Mouse (Mus musculus) lung, adult 18-20 months (tissue): Measurements from ENCODE around the gene Blnk.

Experiments
- DNase-seq, 2 experiments: peaks; one replicate each; pipeline ENCODE4 v3.0.0; 2022; ENCODE audit warnings: mixed read lengths in 2 of 2

Blnk gene

DNA sequence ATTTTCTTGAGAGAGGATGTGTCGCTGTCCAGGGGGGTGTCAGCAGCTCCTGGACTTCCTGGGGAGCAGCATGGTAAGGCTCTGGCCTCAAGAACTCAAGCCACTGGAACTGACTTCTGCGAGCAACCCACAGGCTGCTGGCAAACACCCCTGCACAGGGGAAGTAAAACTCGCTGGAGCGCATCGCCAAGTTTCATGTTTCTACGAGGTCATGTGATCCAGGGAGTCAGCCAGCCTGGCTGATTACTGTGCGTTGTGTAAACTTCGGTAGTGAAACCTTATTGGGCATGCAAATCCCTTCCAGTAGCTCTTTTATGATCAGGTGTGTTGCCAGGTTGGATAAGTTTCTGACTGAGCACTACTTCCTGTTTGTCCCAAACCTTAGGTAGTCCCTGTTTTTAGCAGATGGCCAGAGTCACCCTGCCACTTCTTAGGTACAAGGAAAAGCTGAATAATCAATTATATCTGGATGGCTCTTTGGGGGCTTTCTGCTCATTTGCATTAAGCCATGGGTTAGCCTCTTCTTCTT, at the start of gene Blnk:
Gene Blnk, minus strand, starts transcription at position 479 of the 529 bp plus-strand sequence.
- peak; percentile 81 to 82 for DNase-seq

DNA sequence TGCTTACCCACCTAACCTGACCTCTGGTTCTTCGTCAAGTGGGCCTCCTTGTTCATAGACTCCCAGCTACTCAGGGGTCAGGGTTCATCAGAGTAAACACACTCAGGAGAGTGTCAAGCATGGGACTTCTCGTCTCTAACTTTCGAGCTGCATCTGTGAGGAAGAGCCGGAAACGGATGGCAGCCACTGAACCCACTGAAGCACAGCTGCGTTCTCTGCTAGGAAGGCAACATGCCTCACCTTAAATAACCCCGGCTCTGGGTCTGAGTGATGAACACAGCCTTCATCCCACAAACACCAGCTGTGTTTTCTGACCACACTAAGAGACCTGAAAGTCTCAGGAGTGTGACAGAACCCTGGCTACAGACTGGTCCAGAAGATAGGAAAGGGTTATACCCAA, 44.8 kb upstream of the Blnk start:
- DNase-seq = no peak

DNA sequence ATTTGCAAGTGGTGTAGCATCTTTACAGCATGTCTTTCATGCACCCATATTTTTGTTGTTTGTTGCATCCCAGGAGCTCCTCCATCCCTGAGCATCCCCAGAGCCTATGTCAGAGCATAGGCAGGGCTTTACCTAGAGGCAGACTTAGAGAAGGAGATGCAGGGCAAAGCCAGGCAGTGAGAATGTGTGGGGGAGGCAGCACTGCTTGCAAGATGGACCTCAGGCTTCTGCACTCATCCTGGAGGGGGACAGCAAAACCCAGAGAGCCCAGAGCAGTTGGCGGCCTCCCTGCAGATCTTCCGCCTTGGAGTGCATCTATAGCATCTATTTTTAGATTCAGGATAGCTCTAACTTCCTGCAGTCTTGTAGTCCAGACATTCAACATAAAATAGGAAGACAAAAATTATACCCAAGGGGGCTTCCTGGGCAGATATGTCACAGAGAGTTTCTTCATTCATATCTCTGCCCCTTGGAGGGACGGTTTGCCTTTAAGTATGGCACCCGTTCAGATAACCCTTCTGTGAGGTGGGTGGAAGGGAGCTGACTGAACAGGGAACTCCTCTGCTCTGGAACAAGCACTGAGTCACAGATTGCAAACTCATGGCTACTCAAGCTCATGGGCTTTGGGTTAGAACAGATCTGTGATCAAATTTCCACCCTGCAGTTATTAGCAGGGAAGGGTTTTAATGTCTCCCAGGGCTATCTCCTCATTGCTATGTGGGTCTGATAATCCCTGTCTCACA, 41.6 kb upstream of the Blnk start:
- DNase-seq = no peak

DNA sequence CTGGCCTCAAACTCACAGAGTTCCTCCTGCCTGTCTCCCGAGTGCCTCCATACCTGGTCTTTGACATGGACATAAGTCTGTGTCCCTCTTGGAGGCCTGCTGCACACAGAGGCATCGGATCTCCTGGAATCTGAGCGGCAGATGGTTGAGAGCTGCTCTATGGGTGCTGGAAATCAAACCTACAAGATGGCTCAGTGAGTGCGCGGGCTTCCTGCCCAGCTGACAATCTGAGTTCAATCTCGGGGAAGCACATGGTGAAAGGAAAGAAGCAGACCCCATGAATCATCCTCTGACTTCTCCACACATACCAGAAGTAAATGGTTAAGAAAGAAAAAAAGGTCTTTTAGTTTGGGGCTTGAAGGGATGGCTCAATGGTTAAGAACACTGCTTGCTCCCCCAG, 37.5 kb upstream of the Blnk start:
- no peak for DNase-seq

DNA sequence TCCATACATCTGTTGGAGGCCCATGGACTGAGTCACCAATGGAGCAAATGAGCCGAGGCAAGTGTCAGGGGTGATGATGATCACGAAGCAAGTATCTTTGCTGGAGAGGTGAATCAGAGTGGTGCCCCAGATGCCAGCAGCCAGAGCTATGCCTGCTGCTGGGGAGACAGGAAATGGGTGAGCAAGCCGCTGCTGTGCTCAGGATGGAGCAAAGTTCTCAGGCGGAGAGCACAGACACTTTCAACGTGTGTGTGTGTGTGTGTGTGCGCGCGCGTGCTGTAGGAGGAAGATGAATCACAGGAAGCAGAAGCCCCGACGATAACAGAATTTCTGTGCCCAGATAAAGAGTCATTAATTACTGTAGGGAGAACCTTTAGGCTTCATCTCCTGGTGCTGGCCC, 36.7 kb upstream of the Blnk start:
- DNase-seq = no peak

DNA sequence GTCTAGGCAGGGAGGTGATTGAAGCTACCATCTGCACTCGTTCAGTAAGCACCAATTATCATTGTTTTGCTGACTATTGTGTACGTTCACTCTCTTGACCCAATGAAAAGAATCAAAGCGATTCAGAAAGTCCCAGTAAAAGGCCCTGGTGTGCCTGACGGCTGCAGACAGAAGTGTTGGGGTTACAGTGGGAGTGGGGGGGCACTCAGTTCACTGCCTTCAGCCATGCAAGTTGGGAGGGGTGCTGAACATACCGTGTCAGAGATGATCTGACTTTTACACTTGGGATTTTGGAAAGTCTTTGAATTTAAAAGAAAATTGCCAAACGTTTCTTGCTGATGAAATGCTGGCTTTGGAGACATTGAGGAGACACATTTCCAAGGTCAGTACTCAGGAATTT, 35.8 kb upstream of the Blnk start:
- no peak for DNase-seq

DNA sequence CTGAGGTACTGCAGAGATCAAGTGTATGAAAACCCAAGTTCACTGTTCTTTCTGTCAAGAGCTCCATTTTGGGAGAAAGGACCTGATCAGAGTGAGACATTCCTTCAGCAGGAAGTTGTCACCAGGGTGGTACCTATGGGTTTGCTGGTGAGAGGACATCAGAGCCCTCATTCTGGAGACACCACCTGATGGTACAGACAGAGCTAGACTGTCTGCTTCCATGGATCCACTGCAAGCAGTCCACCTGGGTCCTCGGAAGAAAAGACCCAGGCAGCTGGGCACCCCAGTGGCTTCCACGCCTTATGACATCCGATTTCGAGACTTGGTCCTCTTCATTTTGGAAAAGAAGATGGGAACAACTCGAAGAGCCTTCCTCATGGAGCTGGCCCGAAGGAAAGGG, 34.9 kb upstream of the Blnk start, which contains the start of gene Dntt:
Gene Dntt, plus strand, starts transcription at position 57 of the 400 bp plus-strand sequence.
- DNase-seq = no peak

DNA sequence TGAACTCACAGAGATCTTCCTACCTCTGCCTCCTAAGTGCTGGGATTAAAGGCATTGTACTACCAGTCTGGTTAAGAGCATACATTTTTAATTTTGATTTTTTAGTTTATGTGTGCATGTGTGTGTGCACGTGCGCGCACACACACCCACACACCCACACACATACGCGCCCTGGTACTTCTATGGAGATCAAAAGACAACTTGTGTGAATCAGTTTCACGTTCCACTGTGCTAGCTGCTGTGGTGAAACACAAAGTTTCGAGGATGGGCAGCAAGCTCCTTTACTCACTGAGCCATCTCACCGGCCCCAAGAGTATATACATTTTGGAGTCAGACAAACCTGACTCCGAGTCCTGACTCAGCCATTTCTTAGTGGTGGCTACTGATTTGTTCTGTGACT, 33.3 kb upstream of the Blnk start:
- no peak for DNase-seq

DNA sequence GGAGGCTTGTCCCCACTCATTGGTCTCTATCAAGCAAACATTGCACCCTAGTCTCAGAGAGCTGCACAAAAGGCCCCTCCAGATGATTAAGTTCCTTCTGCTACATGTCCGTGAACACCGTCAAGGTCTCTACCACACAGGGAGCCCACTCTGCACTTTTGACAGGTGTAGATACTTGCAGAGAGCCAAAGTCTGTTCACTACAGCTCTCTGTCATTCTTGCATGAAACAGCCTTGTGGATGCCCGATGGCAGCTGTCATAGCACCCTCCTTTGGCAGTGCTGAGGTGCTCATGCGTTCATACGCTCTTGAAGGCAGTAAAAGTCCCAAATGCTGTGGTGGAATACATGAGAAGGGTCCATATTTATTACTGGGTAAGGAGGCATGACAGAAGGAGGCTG, 32.7 kb upstream of the Blnk start:
- no peak for DNase-seq

DNA sequence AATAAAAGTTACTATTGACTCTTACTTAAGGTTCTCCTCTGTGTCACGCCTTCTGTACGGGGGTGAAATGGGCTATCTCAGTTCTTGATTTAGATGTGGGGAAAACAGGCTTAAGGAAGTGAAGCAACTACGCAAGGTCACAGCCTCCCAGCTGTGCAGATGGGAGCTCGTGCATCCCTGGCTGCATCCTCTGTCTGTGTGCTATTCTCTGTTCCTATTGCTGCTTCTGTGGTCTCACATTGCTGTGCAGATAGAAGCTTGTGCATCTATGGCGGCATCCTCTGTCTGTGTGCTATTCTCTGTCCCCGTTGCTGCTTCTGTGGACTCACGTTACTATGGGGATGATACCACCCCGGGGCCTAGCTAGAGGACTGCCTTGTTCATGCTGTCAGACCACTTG, 32.2 kb upstream of the Blnk start:
- no peak for DNase-seq

DNA sequence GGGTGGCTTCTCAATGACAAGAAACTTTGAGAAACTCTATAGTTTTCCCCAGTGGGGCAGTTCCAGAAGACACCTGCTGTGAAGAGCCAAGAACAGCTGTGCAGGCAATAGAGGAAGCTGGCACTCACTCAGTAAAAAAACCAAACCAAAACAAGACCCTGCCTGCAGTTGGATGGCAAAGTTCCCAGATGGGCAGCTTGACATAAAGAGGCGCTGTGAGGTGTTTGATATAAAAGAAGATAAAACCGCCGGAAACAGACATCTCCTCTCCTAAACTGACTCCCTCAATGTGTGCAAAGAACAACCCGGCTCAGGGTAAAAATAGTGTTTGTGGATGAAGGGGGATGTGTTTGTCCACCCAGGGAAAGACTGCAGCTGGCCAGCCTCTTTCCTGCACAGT, 27.9 kb upstream of the Blnk start:
- DNase-seq = no peak

DNA sequence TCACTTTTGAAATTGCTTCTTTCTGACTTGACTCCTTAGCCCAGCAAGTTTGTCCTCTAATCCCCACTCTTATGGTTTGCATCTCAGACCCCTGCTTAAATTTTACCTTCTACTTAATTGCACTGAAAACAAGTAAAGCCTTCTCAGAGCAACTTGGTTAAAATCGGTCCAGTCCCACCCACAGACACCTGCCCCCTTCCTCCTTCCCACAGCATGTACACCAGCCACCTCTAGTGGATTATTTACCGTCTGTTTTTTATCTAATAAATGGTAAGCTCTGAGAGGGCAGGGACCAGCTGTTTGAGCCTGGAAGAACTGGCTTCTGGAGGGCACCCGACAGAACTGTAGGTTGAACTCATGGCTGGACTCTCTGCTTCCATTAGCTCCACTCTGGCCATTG, 26.2 kb upstream of the Blnk start:
- DNase-seq = no peak

DNA sequence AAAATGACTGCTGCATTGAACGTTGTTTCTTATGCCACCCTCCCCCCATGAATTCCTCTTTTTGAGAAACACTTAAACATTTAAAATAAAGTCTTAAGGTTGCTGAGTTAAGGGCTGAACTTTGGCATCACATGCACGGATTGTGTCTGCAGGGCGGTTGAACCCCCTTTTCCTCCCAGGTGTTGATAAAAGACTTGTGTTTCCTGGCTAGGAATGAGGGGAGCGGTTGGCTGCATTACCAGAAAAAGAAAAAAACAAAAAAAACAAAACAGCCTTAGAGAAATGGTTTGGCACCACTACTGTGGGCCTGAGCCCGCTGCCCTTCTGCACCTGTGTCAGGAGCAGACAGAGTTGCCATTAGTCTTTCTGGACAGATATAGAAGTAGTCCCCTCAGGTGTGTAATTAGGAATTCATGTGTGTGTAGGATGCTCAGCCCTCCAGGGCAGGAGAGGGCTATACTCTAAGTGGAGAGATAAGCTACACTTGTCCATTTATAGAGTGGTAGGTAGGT, 24.9 kb upstream of the Blnk start:
- DNase-seq = no peak

DNA sequence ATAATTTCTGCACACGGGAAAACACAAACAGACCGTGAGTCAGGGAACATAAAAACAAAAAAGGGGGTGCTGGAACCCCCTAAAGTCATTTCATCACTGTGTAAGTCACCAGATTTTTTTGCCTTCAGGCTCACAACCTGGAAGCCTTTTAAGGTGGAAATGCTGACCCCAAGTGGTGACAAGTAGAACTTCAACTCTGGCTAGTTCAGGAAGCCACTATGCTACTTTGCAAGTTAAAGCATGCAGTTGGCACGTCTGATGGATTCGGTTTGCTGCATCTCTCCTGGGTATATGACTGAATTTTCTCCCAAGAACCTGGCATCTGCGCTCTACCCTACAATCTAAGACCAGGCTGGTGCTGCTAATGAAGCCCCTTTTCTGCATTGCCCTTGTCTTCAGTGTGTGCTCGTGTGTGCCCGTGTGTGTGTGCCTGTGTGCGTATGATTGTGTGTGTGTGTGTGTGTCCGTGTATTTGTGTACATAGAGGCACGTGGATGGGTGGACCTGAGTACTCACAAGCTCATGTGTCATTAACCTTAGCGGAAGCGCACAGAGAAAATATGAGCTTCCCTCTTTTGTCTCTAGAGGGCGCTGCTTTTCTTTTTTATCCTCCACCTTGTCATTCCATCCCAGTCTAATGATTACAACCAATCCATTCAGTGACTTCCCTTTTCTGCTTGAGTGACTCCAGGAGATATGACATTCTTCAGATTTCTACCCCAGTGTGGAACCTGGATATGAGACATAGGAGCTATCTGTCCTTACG, 21.8 kb upstream of the Blnk start:
- DNase-seq = peak; percentile 45 to 48

DNA sequence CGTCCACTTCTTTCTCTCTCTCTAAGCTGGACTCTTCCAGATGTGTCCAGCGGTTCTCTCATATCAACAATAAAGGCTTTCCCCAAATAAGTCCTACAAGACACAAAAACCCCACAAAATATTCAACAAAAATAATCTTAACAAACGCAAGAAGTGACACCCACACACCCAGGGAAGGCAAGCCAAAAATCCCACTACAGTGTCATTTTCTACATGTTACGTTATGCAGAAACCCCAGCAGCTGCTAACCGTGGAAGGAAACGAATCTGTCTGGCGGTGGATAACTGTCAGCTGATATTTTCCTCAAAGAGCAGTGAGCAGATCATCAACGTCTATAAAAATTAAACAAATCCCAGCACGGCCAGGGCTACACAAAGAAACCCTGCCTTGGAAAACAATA, 19.7 kb upstream of the Blnk start:
- DNase-seq = no peak

DNA sequence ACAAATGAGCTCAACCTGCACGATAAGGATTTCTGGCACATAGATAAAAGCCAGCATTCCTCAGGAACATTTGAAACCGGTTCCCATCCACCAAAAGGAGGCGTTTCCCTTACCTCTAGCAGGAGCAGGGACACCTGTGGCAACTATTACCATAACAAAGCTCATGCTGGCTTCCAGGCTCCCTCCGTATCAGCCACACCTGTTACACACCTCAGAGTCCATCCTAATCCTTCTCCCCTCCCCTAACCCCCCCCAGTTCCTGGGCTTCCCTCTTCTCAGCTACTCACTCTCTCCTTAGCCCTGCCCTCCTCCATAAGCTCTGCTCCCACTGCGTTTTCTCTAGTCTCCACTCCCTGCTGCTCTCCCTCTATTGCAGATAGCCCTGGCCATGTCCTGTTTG, 19.3 kb upstream of the Blnk start:
- DNase-seq = no peak

DNA sequence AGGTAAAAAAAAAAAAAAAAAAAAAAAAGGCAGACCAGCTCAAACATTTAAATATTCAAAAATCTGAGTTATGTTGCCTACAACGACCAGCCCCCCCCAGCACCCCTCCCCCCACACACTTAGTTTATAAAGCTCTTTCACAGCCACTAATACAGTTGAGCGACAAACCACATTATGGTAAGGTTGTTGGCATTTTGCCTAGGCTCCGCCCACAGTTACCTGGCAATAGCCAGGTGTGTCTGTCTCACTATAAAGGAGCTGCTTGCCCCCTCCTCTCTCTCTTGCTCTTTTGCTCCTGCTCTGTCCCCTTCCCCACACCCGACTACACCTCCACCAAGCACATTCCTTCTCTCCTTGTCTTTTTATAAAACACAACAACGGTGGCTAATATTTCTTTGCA, 17.3 kb upstream of the Blnk start:
- no peak for DNase-seq

DNA sequence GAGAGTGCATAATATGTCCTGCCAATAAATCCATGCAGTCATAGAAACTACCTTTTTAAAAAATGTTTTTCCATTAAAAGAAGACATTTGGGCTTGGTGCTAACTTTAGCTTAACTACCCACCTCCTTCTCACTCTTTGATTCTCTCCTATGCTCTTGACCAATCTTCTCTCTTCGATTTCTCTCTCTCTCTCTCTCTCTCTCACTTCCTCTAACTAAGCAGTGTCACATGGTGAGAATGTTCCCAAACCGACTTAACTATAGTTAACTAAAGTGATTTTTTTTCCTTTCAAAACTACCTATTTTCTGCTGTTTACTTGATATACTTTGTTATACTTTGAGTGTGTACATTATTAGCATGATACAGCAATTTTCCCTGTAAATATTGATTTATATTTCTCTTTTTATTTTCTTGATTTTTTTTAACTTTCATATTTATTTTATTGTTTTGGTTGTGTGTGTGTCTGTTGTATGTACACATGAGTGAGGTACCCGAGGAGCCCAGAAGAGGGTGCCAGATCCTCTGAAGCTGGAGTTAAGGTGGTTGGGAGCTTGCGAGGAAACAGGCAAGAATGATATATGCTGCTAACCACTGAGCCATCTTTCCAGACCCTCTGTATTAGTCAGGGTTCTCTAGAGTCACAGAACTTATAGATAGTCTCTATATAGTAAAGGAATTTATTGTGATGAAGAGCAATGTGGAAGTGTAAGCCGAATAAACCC, 14.5 kb upstream of the Blnk start:
- no peak for DNase-seq

DNA sequence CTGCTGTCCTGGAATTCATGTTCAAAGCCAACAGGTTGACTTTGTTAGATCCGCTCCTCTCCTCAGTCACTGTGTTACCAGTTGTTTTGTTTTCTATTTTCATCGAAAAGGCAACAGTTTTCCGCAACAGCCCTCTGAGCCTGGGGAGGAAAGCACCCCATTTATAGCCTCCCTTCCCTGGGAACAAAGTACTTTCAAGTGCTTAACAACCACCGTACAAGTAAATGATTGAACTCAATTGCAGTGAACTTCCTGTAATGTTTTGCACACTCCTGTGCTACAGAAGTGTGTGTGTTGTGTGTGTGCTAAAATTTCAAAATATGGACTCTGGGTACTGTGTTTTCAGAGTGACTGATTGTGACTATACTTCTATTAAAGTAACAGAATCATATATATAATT, 13.4 kb upstream of the Blnk start:
- DNase-seq = no peak

DNA sequence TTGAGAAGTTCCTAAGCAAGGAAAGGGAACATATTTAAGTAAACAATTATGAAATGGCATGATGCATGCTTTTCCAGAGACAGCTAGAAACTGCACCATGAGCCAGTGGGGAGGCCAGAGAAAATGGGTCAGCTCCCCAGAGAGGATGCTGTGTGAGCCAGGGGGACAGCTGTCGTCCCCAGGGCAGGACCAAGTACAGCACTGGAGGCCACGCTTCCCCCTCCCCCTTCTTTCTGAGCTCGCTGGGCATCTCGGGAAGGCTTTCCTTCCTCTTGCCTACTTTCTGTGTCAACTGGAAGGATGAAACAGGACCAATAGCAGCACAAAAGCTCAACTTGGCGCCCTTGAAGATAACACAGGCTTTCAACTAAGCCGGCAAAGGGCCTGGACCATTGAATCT, 13.0 kb upstream of the Blnk start:
- no peak for DNase-seq

DNA sequence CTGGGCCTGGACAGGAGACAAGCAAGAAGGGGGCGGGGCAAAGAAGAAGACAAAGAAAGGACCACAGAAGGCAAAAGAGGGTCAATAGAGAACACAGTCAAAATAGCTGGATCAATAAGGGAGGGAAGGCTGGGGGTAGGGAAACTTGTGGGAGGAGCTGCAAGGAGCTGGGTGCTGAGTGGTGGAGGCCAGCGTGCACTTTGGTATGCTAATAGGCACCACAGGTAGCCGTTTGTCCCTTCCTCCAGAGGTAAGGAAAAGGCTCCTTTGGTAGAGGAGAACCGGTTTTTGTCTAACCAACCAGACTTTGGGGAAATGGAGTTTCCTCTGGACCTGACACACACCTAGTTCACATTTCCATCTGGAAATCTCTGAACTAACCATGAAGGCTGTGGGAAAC, 12.3 kb upstream of the Blnk start:
- no peak for DNase-seq

DNA sequence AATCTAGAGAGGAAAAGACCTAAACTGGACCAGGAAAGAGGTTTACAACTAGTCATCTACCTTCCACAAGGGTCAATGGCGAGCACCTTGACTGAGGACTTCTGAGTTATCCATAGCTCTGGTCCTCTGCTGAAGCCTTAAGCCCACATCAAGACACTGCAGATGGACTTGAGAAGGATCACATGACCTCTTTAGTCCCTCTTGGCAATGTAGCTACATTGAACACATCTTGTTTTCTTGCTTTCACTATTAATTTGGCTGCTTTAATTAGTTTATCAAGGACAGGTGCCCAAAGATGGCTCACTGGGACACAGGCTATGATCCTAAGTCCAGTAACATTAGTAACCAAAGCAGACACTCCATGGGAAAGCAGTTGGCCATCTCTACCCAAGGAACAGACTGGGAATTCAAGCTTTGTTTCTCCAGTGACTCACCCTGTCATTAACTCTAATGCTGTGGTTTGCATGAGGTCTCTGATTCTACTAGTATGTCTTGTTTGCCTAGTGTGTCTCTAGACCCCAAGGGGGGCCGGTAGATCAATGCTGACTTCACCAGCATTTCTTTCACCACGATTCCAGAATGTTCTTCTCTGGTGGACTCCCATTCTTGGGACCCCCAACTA, 9.5 kb upstream of the Blnk start:
- DNase-seq = no peak

DNA sequence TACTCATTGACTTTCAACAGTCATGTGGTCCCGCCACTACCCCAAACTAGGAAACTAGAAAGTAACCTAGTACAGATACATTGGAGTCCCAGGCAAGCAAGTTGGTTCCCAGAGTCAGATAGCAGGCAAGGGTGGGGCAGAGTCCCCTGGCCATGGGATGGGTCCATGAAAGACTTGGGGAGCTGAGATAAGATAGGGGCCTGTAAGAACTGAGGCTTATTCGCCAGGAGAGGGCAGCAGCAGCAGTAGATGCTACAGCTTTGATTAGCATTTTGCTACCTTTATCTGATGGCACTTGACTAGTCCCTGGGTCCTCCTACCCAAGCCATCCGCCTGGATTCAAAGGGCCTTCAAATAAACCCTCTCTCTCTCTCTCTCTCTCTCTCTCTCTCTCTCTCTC, 5.2 kb upstream of the Blnk start:
- DNase-seq = no peak
